Mouse (Mus musculus): ENCODE measurements around the gene Myl6b.
"Not testable (repeated sequence)": the region's sequence is repeated elsewhere in the genome, so short reads cannot be mapped to it uniquely, and the experiment has no call there.

The Myl6b gene

GRCm38 (mm10) chr10:128493695-128494666 is 4.5 kb downstream of the Myl6b start, which contains the start of gene Myl6:
Gene Myl6 (minus strand): TSS chr10:128494145.
- peak; percentile 94 to 96 for DNase-seq (ENCODE audit: low spot score in 2 of 2)

- DNase-seq (ENCODE audit: low spot score in 2 of 2), result no peak
These were observed 5.2 kb downstream of the Myl6b start for GRCm38 (mm10) chr10:128493319-128493694.

GRCm38 (mm10) chr10:128492633-128493311 is 5.7 kb downstream of the Myl6b start:
- DNase-seq (ENCODE audit: low spot score in 2 of 2), result no peak

GRCm38 (mm10) chr10:128492051-128492450 is 6.4 kb downstream of the Myl6b start:
- DNase-seq (ENCODE audit: low spot score in 2 of 2), result not testable (repeated sequence)

- DNase-seq (ENCODE audit: low spot score in 2 of 2), result no peak
These were observed 7.0 kb downstream of the Myl6b start for GRCm38 (mm10) chr10:128491495-128491894.

GRCm38 (mm10) chr10:128490912-128491311 is 7.6 kb downstream of the Myl6b start:
- no peak for DNase-seq (ENCODE audit: low spot score in 2 of 2)

GRCm38 (mm10) chr10:128490232-128490631 is 8.3 kb downstream of the Myl6b start:
- no peak for DNase-seq (ENCODE audit: low spot score in 2 of 2)

- no peak for DNase-seq (ENCODE audit: low spot score in 2 of 2)
These were observed 8.7 kb downstream of the Myl6b start for GRCm38 (mm10) chr10:128489785-128490184.

GRCm38 (mm10) chr10:128489380-128489779 is 9.1 kb downstream of the Myl6b start:
- no peak for DNase-seq (ENCODE audit: low spot score in 2 of 2)

- DNase-seq (ENCODE audit: low spot score in 2 of 2), result no peak
These were observed 9.7 kb downstream of the Myl6b start for GRCm38 (mm10) chr10:128488776-128489175.

GRCm38 (mm10) chr10:128487861-128488712 is 10.4 kb downstream of the Myl6b start:
- DNase-seq (ENCODE audit: low spot score in 2 of 2), result no peak

GRCm38 (mm10) chr10:128486370-128486769 is 12.1 kb downstream of the Myl6b start:
- no peak for DNase-seq (ENCODE audit: low spot score in 2 of 2)

GRCm38 (mm10) chr10:128474366-128474765 is 24.1 kb downstream of the Myl6b start:
- DNase-seq (ENCODE audit: low spot score in 2 of 2), result no peak

- DNase-seq (ENCODE audit: low spot score in 2 of 2), result no peak
These were observed 38.2 kb downstream of the Myl6b start for GRCm38 (mm10) chr10:128460270-128460630.

GRCm38 (mm10) chr10:128459409-128460269 is 38.8 kb downstream of the Myl6b start:
- peak in 1 of 2 experiments; percentile 24 for DNase-seq (ENCODE audit: low spot score in 2 of 2)

GRCm38 (mm10) chr10:128458719-128459408 is 39.6 kb downstream of the Myl6b start, which contains the start of gene Smarcc2:
Gene Smarcc2 (plus strand): TSS chr10:128459248.
- peak; percentile 78 to 84 for DNase-seq (ENCODE audit: low spot score in 2 of 2)

GRCm38 (mm10) chr10:128458348-128458718 is 40.2 kb downstream of the Myl6b start:
- DNase-seq (ENCODE audit: low spot score in 2 of 2), result peak; percentile 85 to 88

- DNase-seq (ENCODE audit: low spot score in 2 of 2), result no peak
These were observed 40.8 kb downstream of the Myl6b start for GRCm38 (mm10) chr10:128457676-128458075.

- DNase-seq (ENCODE audit: low spot score in 2 of 2), result peak in 1 of 2 experiments; percentile 59
These were observed 43.2 kb downstream of the Myl6b start for GRCm38 (mm10) chr10:128455280-128455679.

GRCm38 (mm10) chr10:128454471-128454870 is 44.0 kb downstream of the Myl6b start:
- DNase-seq (ENCODE audit: low spot score in 2 of 2), result no peak

Measured in spleen, postnatal 14 days (tissue).